Mouse (Mus musculus) G1E (cell line): Measurements from ENCODE around the gene Phf19. TPM values are rescaled to one million over a fixed set of nuclear protein-coding genes. Genes with fewer than 3 reads are reported as not detected.

Experiments used
- ATAC-seq: 2 replicates; pipeline ENCODE4 v1.8.0; 2016; ENCODE audit warnings: mild to moderate bottlenecking; ENCODE audit not compliant: insufficient number of reproducible peaks, poor library complexity, low FRiP score, severe bottlenecking; ENCODE audit errors: extremely low read depth
- DNase-seq: peaks from one replicate; pipeline ENCODE4 v3.0.0; 2012; ENCODE audit warnings: low spot score
- H3K27me3 ChIP-seq: 2 replicates; pipeline ENCODE4 v1.6.1; 2012; ENCODE audit warnings: mild to moderate bottlenecking, low read length, inconsistent platforms; ENCODE audit not compliant: insufficient read depth
- H3K36me3 ChIP-seq: replicated peaks from 2 replicates; pipeline ENCODE3; 2012; ENCODE audit warnings: mild to moderate bottlenecking, inconsistent platforms
- H3K4me1 ChIP-seq: 2 replicates; pipeline ENCODE4 v1.6.1; 2012; ENCODE audit warnings: low read depth, low read length, inconsistent platforms, mixed read lengths; ENCODE audit not compliant: insufficient read depth
- H3K4me3 ChIP-seq: 2 replicates; pipeline ENCODE4 v1.5.1; 2012; ENCODE audit warnings: low read depth, mild to moderate bottlenecking, inconsistent platforms, low read length, moderate library complexity, mixed read lengths
- H3K9me3 ChIP-seq: replicated peaks from 2 replicates; pipeline ENCODE4 v1.6.1; 2012; ENCODE audit warnings: inconsistent platforms
- CTCF ChIP-seq: IDR thresholded peaks from 2 replicates; pipeline ENCODE4 v1.5.1; 2012; ENCODE audit warnings: low read depth, low read length, inconsistent platforms, mixed read lengths
- GATA1 ChIP-seq: IDR thresholded peaks from 2 replicates; pipeline ENCODE4 v1.6.1; 2012; ENCODE audit warnings: borderline replicate concordance, low read length, inconsistent platforms, mixed read lengths
- GATA2 ChIP-seq: IDR thresholded peaks from 2 replicates; pipeline ENCODE4 v1.6.1; 2012; ENCODE audit warnings: low read depth, low read length, inconsistent platforms, borderline replicate concordance
- POLR2AphosphoS5 ChIP-seq: IDR thresholded peaks from 2 replicates; pipeline ENCODE4 v1.6.1; 2012; ENCODE audit warnings: low read depth, low read length, inconsistent platforms; ENCODE audit not compliant: insufficient replicate concordance
- TAL1 ChIP-seq: conservative IDR thresholded peaks from 2 replicates; pipeline ENCODE4 v1.6.1; 2012; ENCODE audit warnings: low read depth, low read length, inconsistent platforms, mixed read lengths
- polyA plus RNA-seq: library from polyadenylated mRNA; stranded (reverse); fragments of >175 nt; gene quantifications from 2 replicates; pipeline ENCODE4 v1.2.3, GENCODE M21; 2012
- total RNA-seq, 2 experiments: library from RNA; stranded (forward) in 1 of 2; stranded (reverse) in 1 of 2; fragments of 200-1000 nt in 1 of 2; fragments of >200 nt in 1 of 2; fragmentation: Nextera tagmentation in 1 of 2; gene quantifications; 2 replicates each; pipeline ENCODE4 v1.2.3; 2014 to 2017

Phf19 gene
- total and polyA plus RNA-seq, 3 experiments = 0.01 to 0.66 TPM; not detected in 1

- DNase-seq (no peak), ATAC-seq (no peak)
- no peaks in the 10 kb centered on the region for H3K36me3 ChIP-seq
- no peaks in the 10 kb centered on the region for H3K9me3 ChIP-seq
- TF ChIP-seq POLR2AphosphoS5 (no peak), TAL1 (no peak), GATA1 (no peak), CTCF (no peak), GATA2 (no peak)
- peaks cover 12% of the 10 kb centered on the region for H3K4me1 ChIP-seq
- no peak overlapping the region for H3K4me3 ChIP-seq
- H3K27me3 ChIP-seq = peaks cover 36% of the 10 kb centered on the region
Measured at GRCm38 (mm10) chr2:34960466-34960865, 46.6 kb upstream of the Phf19 start.

GRCm38 (mm10) chr2:34958582-34958981 lies 44.8 kb upstream of the Phf19 start:
- ATAC-seq (no peak), DNase-seq (no peak)
- H3K4me1 ChIP-seq = peaks cover 5% of the 10 kb centered on the region

DNA sequence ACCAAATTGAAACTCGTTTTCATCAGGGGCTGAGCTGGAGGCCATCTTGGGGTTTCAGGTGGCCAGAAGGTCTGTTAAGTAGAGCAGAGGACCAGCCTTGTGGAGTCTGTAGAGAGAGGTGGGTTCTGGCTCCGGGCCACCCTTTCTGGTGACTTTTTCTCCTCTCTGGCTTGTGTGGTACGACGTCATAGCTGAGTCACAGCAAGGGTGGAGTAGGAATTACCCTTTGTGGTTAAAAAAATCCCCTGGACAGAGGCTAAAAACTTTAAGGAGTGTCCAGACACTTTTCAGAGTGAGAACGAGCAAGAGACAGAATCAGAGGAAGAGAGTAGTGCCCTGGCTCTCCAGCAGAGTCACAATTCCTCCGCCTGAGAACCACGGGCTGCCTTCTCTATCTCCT lies 44.2 kb upstream of the Phf19 start:
- H3K9me3 ChIP-seq = no peaks in the 10 kb centered on the region
- no peak for ATAC-seq
- TF ChIP-seq TAL1 (no peak), GATA2 (no peak), CTCF (no peak)
- no peak for DNase-seq
- no peaks in the 10 kb centered on the region; the same call in 1 of the 2 replicates for H3K4me1 ChIP-seq
- no peak overlapping the region for H3K4me3 ChIP-seq
- H3K36me3 ChIP-seq = no peaks in the 10 kb centered on the region
- peaks cover 34% of the 10 kb centered on the region for H3K27me3 ChIP-seq

More at GRCm38 (mm10) chr2:34958582-34958981, 44.8 kb upstream of the Phf19 start:
- no peak for TF ChIP-seq TAL1
- TF ChIP-seq POLR2AphosphoS5 = no peak
- TF ChIP-seq GATA2 = no peak
- TF ChIP-seq CTCF = no peak
- no peak for TF ChIP-seq GATA1
- H3K36me3 ChIP-seq = no peaks in the 10 kb centered on the region
- no peaks in the 10 kb centered on the region for H3K9me3 ChIP-seq
- no peak overlapping the region for H3K4me3 ChIP-seq
- peaks cover 36% of the 10 kb centered on the region for H3K27me3 ChIP-seq

DNA sequence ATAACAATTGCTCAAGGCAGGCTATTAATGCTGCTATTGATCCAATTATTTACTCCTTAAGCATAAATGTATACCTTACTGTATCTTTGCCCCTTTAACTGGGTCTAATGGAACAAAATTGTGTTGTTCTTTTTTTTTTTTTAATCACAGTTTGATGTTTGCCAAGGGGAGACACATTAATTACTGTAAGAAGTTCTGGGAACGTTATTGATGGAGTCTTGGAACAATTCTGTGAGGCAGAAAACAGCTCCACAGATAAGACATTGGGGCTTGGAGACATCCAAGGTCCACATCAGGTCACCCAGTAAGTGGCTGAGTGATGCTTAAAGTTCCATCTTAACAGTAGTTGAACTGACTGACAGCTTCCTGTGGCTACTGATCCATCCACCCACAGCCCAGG lies 43.6 kb upstream of the Phf19 start:
- no peaks in the 10 kb centered on the region; the same call in 1 of the 2 replicates for H3K4me1 ChIP-seq
- ATAC-seq (no peak), DNase-seq (no peak)
- H3K4me3 ChIP-seq = no peak overlapping the region
- H3K27me3 ChIP-seq = peaks cover 34% of the 10 kb centered on the region
- H3K36me3 ChIP-seq = no peaks in the 10 kb centered on the region
- no peak for TF ChIP-seq TAL1
- TF ChIP-seq POLR2AphosphoS5 = no peak
- no peak for TF ChIP-seq CTCF
- TF ChIP-seq GATA2 = no peak
- no peak for TF ChIP-seq GATA1
- H3K9me3 ChIP-seq = no peaks in the 10 kb centered on the region

- no peaks in the 10 kb centered on the region; the same call in 1 of the 2 replicates for H3K4me1 ChIP-seq
- no peaks in the 10 kb centered on the region for H3K9me3 ChIP-seq
- TF ChIP-seq CTCF (no peak), POLR2AphosphoS5 (no peak), TAL1 (no peak), GATA2 (no peak), GATA1 (no peak)
- ATAC-seq (no peak), DNase-seq (no peak)
- H3K36me3 ChIP-seq = no peaks in the 10 kb centered on the region
- no peak overlapping the region for H3K4me3 ChIP-seq
- H3K27me3 ChIP-seq = peaks cover 34% of the 10 kb centered on the region
Measured at GRCm38 (mm10) chr2:34956941-34957340, 43.1 kb upstream of the Phf19 start.

DNA sequence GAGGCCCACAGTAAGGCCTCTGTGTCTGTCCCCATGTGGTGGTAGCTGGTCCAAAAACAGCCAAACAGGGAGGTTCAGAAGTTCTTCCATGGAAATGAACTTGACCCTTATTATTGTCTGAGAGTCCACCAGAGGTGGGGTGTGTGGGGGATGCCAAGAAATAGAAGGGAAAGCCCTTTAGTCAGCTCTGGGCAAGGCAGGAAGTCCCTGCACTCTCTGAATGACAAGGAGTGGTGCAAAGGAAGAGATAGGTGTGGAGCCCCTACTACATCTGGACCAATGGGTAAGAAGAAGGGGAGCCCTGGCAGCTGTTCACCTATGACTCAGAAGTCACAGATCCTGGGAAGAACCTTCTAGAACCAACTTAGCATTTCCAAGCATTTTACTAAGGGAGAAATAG lies 40.5 kb upstream of the Phf19 start:
- H3K9me3 ChIP-seq = no peaks in the 10 kb centered on the region
- ATAC-seq (no peak), DNase-seq (no peak)
- TF ChIP-seq TAL1 = no peak
- TF ChIP-seq GATA2 = no peak
- TF ChIP-seq POLR2AphosphoS5 = no peak
- no peak for TF ChIP-seq GATA1
- no peak for TF ChIP-seq CTCF
- no peaks in the 10 kb centered on the region for H3K36me3 ChIP-seq
- peaks cover 24% of the 10 kb centered on the region for H3K27me3 ChIP-seq
- no peaks in the 10 kb centered on the region for H3K4me1 ChIP-seq
- no peak overlapping the region for H3K4me3 ChIP-seq

DNA sequence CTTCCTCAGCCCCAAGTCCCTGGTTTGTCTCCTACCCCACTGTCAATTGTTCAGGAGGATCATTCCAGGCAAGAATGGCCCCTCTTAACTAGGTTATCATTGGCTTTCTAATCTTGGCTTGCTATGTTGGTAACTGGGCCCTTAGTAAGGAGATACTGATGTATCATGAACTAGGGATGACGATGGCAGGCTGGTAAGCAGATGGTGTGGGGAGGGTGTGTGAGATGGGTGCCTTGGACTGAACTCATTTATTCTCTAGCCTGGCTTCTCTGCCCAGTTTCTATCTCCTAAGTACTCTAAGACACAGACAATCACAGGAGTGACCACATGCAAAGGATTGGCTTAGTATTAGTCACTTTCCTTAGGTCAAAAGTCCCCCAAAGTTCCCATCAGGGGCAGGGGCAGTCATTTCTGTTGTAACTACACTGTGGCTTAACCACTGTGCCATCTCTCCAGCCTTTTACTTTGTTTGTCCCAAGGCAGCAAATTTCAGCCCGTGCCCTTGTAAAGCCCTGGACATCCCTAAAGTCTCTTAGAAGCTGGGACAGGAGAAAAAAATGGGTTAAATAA lies 39.8 kb upstream of the Phf19 start:
- H3K9me3 ChIP-seq = no peaks in the 10 kb centered on the region
- ATAC-seq = no peak
- H3K4me1 ChIP-seq = no peaks in the 10 kb centered on the region
- no peaks in the 10 kb centered on the region for H3K36me3 ChIP-seq
- H3K27me3 ChIP-seq = peaks cover 20% of the 10 kb centered on the region
- H3K4me3 ChIP-seq = no peak overlapping the region
- TF ChIP-seq POLR2AphosphoS5 (no peak), TAL1 (no peak)
- no peak for DNase-seq
